Mouse (Mus musculus): ENCODE data around the gene Olfr1325.
"Not testable (repeated sequence)": the region's sequence is repeated elsewhere in the genome, so short reads cannot be mapped to it uniquely, and the experiment has no call there.

Olfr1325 gene

GRCm38 (mm10) chrX:74592379-74592778 lies at the start of gene Olfr1325:
Gene Olfr1325 (plus strand): TSS chrX:74592679.
- DNase-seq (ENCODE audit: low read depth, low spot score) = no peak

- no peak for DNase-seq (ENCODE audit: low read depth, low spot score)
Observed at GRCm38 (mm10) chrX:74574788-74575187, 17.7 kb upstream of the Olfr1325 start, which contains the start of gene Olfr1326-ps1. Gene Olfr1326-ps1 (minus strand): TSS chrX:74574888.

GRCm38 (mm10) chrX:74645466-74646323 lies 53.2 kb downstream of the Olfr1325 start, which contains the start of gene Gm5640:
Gene Gm5640 (minus strand): TSS chrX:74645635.
- peak; percentile 6 for DNase-seq (ENCODE audit: low read depth, low spot score)

GRCm38 (mm10) chrX:74646393-74646792 lies 53.9 kb downstream of the Olfr1325 start:
- not testable (repeated sequence) for DNase-seq (ENCODE audit: low read depth, low spot score)
